Mouse (Mus musculus): ENCODE measurements around the gene Tpsb2. TPM values are rescaled to one million over a fixed set of nuclear protein-coding genes. Genes with fewer than 3 reads are reported as not detected.

Tpsb2 gene
- total and polyA plus RNA-seq, 2 experiments: not detected

DNA sequence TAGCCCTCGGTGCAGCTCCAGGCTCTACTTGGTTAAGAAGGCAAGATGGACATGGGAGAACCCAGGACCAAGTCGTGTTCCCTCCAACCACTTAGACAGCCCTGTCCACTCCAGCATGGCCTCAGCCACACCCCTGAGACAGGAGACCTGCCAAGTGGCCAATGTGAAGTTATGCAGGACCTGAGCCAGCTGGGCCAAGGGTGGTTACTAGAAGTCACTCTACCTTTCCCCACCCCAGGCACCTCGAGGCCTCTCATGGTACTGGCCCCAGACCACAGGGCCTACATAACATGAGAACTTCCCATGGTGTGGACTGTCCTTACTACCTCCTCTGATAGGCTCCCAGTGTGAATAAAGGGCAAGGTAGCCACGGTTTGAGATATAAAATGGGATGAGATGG is 48.1 kb downstream of the Tpsb2 start:
- H3K27me3 ChIP-seq (ENCODE audit: control insufficient read depth, insufficient read depth, low read length): no peaks in the 10 kb centered on the region
- H3K79me2 ChIP-seq (ENCODE audit: control insufficient read depth, insufficient read depth, low read length): no peaks in the 10 kb centered on the region
- DNase-seq (ENCODE audit: extremely low read depth, low read depth, low spot score): peak; percentile 21
- no peak overlapping the region for H3K27ac ChIP-seq (replicated peaks; ENCODE audit: insufficient read depth, low read depth, low read length)
- H3K9ac ChIP-seq (ENCODE audit: low read depth, low read length): no peak overlapping the region
- WGBS: 38% methylated on average over 4 of the region's 4 CpGs
- TF ChIP-seq POLR2A (IDR thresholded peaks at IDR 0.05; ENCODE audit: extremely low read depth, insufficient read depth, low read length) (no peak), CTCF (IDR thresholded peaks at IDR 0.05; ENCODE audit: low read depth, low read length) (no peak)
- no peaks in the 10 kb centered on the region for H3K36me3 ChIP-seq (ENCODE audit: control insufficient read depth, insufficient read depth, low read length)
- H3K4me1 ChIP-seq (ENCODE audit: control insufficient read depth, insufficient read depth, low read length): no peaks in the 10 kb centered on the region
- no peak overlapping the region for H3K4me3 ChIP-seq (ENCODE audit: insufficient read depth, low read depth, low read length)

DNA sequence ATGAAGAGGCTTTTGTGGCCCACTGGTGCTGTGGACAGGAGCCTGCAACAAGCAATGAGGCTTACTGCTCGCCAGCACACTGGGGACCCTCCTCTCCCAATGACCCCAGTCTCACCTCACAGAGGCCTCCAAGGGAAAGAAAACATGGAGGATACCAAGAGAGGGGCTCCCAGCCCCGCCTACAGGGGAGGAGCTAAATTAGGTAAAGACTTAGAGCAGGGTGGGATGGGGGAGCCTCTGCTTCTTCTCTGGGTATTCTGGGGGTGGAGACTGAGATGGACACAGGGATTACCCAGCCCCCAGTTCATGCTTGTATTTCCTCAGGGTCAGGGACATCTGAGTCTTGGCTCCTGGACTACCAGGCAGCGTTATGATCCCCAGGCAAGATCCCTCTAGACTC is 48.8 kb downstream of the Tpsb2 start:
- Histone ChIP-seq H3K9ac (ENCODE audit: low read depth, low read length) (no peak overlapping the region), H3K4me1 (ENCODE audit: control insufficient read depth, insufficient read depth, low read length) (no peaks in the 10 kb centered on the region), H3K36me3 (ENCODE audit: control insufficient read depth, insufficient read depth, low read length) (no peaks in the 10 kb centered on the region), H3K27me3 (ENCODE audit: control insufficient read depth, insufficient read depth, low read length) (no peaks in the 10 kb centered on the region), H3K27ac (replicated peaks; ENCODE audit: insufficient read depth, low read depth, low read length) (no peak overlapping the region), H3K4me3 (ENCODE audit: insufficient read depth, low read depth, low read length) (no peak overlapping the region), H3K79me2 (ENCODE audit: control insufficient read depth, insufficient read depth, low read length) (no peaks in the 10 kb centered on the region)
- TF ChIP-seq CTCF (IDR thresholded peaks at IDR 0.05; ENCODE audit: low read depth, low read length) (no peak), POLR2A (IDR thresholded peaks at IDR 0.05; ENCODE audit: extremely low read depth, insufficient read depth, low read length) (no peak)
- 73% methylated on average over 3 of the region's 3 CpGs for WGBS
- DNase-seq (ENCODE audit: extremely low read depth, low read depth, low spot score): no peak

- Histone ChIP-seq H3K27me3 (ENCODE audit: control insufficient read depth, insufficient read depth, low read length) (no peaks in the 10 kb centered on the region), H3K4me3 (ENCODE audit: insufficient read depth, low read depth, low read length) (no peak overlapping the region), H3K36me3 (ENCODE audit: control insufficient read depth, insufficient read depth, low read length) (no peaks in the 10 kb centered on the region), H3K27ac (replicated peaks; ENCODE audit: insufficient read depth, low read depth, low read length) (no peak overlapping the region), H3K9ac (ENCODE audit: low read depth, low read length) (no peak overlapping the region), H3K4me1 (ENCODE audit: control insufficient read depth, insufficient read depth, low read length) (no peaks in the 10 kb centered on the region), H3K79me2 (ENCODE audit: control insufficient read depth, insufficient read depth, low read length) (no peaks in the 10 kb centered on the region)
- WGBS: 65% methylated on average over 6 of the region's 6 CpGs
- TF ChIP-seq POLR2A (IDR thresholded peaks at IDR 0.05; ENCODE audit: extremely low read depth, insufficient read depth, low read length): no peak
- TF ChIP-seq CTCF (IDR thresholded peaks at IDR 0.05; ENCODE audit: low read depth, low read length): no peak
- no peak for DNase-seq (ENCODE audit: extremely low read depth, low read depth, low spot score)
These were observed 49.4 kb downstream of the Tpsb2 start for GRCm38 (mm10) chr17:25415421-25415913.

DNA sequence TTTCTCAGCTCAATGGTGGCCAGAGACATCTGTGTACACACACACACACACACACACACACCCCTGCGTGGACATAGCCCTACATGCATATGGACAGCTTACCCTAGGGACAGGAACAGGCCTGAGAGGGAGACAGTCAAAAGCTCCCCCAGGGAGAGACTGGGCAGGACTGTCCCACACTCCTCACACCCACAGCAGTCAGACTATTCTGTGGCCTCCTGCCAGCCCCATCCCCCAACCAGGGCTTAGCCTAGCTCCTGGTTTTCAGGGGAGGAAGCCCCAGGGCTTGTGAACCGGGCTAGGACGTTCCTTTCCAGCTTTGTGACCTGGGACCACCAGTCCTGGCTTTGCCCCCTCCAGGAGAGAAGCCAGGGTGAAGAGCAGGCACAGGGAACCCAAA is 50.1 kb downstream of the Tpsb2 start:
- no peak for TF ChIP-seq POLR2A (IDR thresholded peaks at IDR 0.05; ENCODE audit: extremely low read depth, insufficient read depth, low read length)
- no peak for TF ChIP-seq CTCF (IDR thresholded peaks at IDR 0.05; ENCODE audit: low read depth, low read length)
- H3K36me3 ChIP-seq (ENCODE audit: control insufficient read depth, insufficient read depth, low read length): no peaks in the 10 kb centered on the region
- no peaks in the 10 kb centered on the region for H3K4me1 ChIP-seq (ENCODE audit: control insufficient read depth, insufficient read depth, low read length)
- no peak overlapping the region for H3K27ac ChIP-seq (replicated peaks; ENCODE audit: insufficient read depth, low read depth, low read length)
- no peak for DNase-seq (ENCODE audit: extremely low read depth, low read depth, low spot score)
- 38% methylated on average over 3 of the region's 3 CpGs for WGBS
- H3K9ac ChIP-seq (ENCODE audit: low read depth, low read length): no peak overlapping the region
- no peak overlapping the region for H3K4me3 ChIP-seq (ENCODE audit: insufficient read depth, low read depth, low read length)
- H3K27me3 ChIP-seq (ENCODE audit: control insufficient read depth, insufficient read depth, low read length): no peaks in the 10 kb centered on the region
- no peaks in the 10 kb centered on the region for H3K79me2 ChIP-seq (ENCODE audit: control insufficient read depth, insufficient read depth, low read length)

DNA sequence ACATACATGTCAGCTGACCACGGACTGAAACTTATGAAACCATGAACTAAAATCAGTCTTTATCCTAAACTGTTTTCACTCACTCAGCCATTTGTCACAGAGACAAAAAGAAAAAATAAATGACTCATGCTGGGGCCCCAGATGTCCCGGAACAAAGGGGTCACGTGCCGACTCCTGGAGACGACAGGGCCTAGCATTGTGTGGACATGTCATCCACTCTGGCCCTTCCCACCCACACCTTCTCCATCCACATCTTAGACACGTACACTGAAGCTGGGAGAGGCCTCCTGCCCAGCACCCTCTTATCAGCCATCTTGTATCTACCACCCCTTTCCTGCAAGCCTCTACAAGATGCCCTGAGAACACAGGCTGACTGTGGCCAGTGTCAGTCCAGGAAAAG is 51.9 kb downstream of the Tpsb2 start:
- no peaks in the 10 kb centered on the region for H3K36me3 ChIP-seq (ENCODE audit: control insufficient read depth, insufficient read depth, low read length)
- no peak for DNase-seq (ENCODE audit: extremely low read depth, low read depth, low spot score)
- no peak overlapping the region for H3K27ac ChIP-seq (replicated peaks; ENCODE audit: insufficient read depth, low read depth, low read length)
- WGBS: 82% methylated on average over 6 of the region's 6 CpGs
- no peak overlapping the region for H3K9ac ChIP-seq (ENCODE audit: low read depth, low read length)
- H3K4me1 ChIP-seq (ENCODE audit: control insufficient read depth, insufficient read depth, low read length): no peaks in the 10 kb centered on the region
- no peak overlapping the region for H3K4me3 ChIP-seq (ENCODE audit: insufficient read depth, low read depth, low read length)
- H3K79me2 ChIP-seq (ENCODE audit: control insufficient read depth, insufficient read depth, low read length): no peaks in the 10 kb centered on the region
- TF ChIP-seq POLR2A (IDR thresholded peaks at IDR 0.05; ENCODE audit: extremely low read depth, insufficient read depth, low read length) (no peak), CTCF (IDR thresholded peaks at IDR 0.05; ENCODE audit: low read depth, low read length) (no peak)
- H3K27me3 ChIP-seq (ENCODE audit: control insufficient read depth, insufficient read depth, low read length): no peaks in the 10 kb centered on the region

Other genes with a start within 250 kb of the Tpsb2 start
- gene Ptx4, start 245.5 kb upstream of the Tpsb2 start, total RNA-seq (2014; rRNA removed): not detected in 2 replicates
- not detected in 2 replicates for gene Ptx4, start 245.5 kb upstream of the Tpsb2 start, polyA plus RNA-seq (2012; rRNA removed)
- 16.7 and 17.9 TPM in 2 replicates for gene Clcn7, start 232.9 kb upstream of the Tpsb2 start, total RNA-seq (2014; rRNA removed)
- gene Clcn7, start 232.9 kb upstream of the Tpsb2 start, polyA plus RNA-seq (2012; rRNA removed): 25.2 and 30.5 TPM in 2 replicates
- gene Ccdc154, start 203.8 kb upstream of the Tpsb2 start, total RNA-seq (2014; rRNA removed): 0.13 TPM in 1 of 2 replicates, not detected in the other
- gene Ccdc154, start 203.8 kb upstream of the Tpsb2 start, polyA plus RNA-seq (2012; rRNA removed): 0.07 TPM in 1 of 2 replicates, not detected in the other
- not detected in 2 replicates for gene Gm38655, start 190.8 kb upstream of the Tpsb2 start, total RNA-seq (2014; rRNA removed)
- gene Gm38655, start 190.8 kb upstream of the Tpsb2 start, polyA plus RNA-seq (2012; rRNA removed): not detected in 2 replicates
- 11.2 and 12.1 TPM in 2 replicates for gene BC003965, start 181.8 kb upstream of the Tpsb2 start, total RNA-seq (2014; rRNA removed)
- 14.7 and 15.4 TPM in 2 replicates for gene BC003965, start 181.8 kb upstream of the Tpsb2 start, polyA plus RNA-seq (2012; rRNA removed)
- gene Unkl, start 177.9 kb upstream of the Tpsb2 start, total RNA-seq (2014; rRNA removed): 9.4 and 10.4 TPM in 2 replicates
- gene Unkl, start 177.9 kb upstream of the Tpsb2 start, polyA plus RNA-seq (2012; rRNA removed): 28.0 and 29.0 TPM in 2 replicates
- 32.1 and 33.0 TPM in 2 replicates for gene Gnptg, start 126.2 kb upstream of the Tpsb2 start, total RNA-seq (2014; rRNA removed)
- gene Gnptg, start 126.2 kb upstream of the Tpsb2 start, polyA plus RNA-seq (2012; rRNA removed): 37.4 and 41.4 TPM in 2 replicates
- gene Tsr3, start 126.1 kb upstream of the Tpsb2 start, total RNA-seq (2014; rRNA removed): 14.0 and 16.7 TPM in 2 replicates
- gene Tsr3, start 126.1 kb upstream of the Tpsb2 start, polyA plus RNA-seq (2012; rRNA removed): 18.8 and 19.3 TPM in 2 replicates
- gene Baiap3, start 109.9 kb upstream of the Tpsb2 start, total RNA-seq (2014; rRNA removed): 0.13 and 0.18 TPM in 2 replicates
- gene Baiap3, start 109.9 kb upstream of the Tpsb2 start, polyA plus RNA-seq (2012; rRNA removed): 0.43 and 1.2 TPM in 2 replicates
- gene Ube2i, start 91.7 kb upstream of the Tpsb2 start, total RNA-seq (2014; rRNA removed): 92.9 and 103 TPM in 2 replicates
- 62.4 and 80.0 TPM in 2 replicates for gene Ube2i, start 91.7 kb upstream of the Tpsb2 start, polyA plus RNA-seq (2012; rRNA removed)
- gene Prss34, start 67.9 kb upstream of the Tpsb2 start, total RNA-seq (2014; rRNA removed): not detected in 2 replicates
- gene Prss34, start 67.9 kb upstream of the Tpsb2 start, polyA plus RNA-seq (2012; rRNA removed): not detected in 2 replicates
- not detected in 2 replicates for gene Prss28, start 57.7 kb upstream of the Tpsb2 start, total RNA-seq (2014; rRNA removed)
- gene Prss28, start 57.7 kb upstream of the Tpsb2 start, polyA plus RNA-seq (2012; rRNA removed): not detected in 2 replicates
- gene Prss29, start 47.7 kb upstream of the Tpsb2 start, total RNA-seq (2014; rRNA removed): not detected in 2 replicates
- gene Prss29, start 47.7 kb upstream of the Tpsb2 start, polyA plus RNA-seq (2012; rRNA removed): not detected in 2 replicates
- gene Tpsab1, start 20.7 kb upstream of the Tpsb2 start, total RNA-seq (2014; rRNA removed): not detected in 2 replicates
- gene Tpsab1, start 20.7 kb upstream of the Tpsb2 start, polyA plus RNA-seq (2012; rRNA removed): not detected in 2 replicates
- gene Tpsg1, start 3.0 kb downstream of the Tpsb2 start, total RNA-seq (2014; rRNA removed): not detected in 2 replicates
- gene Tpsg1, start 3.0 kb downstream of the Tpsb2 start, polyA plus RNA-seq (2012; rRNA removed): 0.12 TPM in 1 of 2 replicates, not detected in the other
- 0.27 TPM in 1 of 2 replicates, not detected in the other for gene Cacna1h, start 67.5 kb downstream of the Tpsb2 start, total RNA-seq (2014; rRNA removed)
- gene Cacna1h, start 67.5 kb downstream of the Tpsb2 start, polyA plus RNA-seq (2012; rRNA removed): 0.02 and 0.05 TPM in 2 replicates
- not detected in 2 replicates for gene Tekt4, start 88.3 kb downstream of the Tpsb2 start, total RNA-seq (2014; rRNA removed)
- gene Tekt4, start 88.3 kb downstream of the Tpsb2 start, polyA plus RNA-seq (2012; rRNA removed): not detected in 2 replicates
- gene Sstr5, start 131.0 kb downstream of the Tpsb2 start, total RNA-seq (2014; rRNA removed): not detected in 2 replicates
- not detected in 2 replicates for gene Sstr5, start 131.0 kb downstream of the Tpsb2 start, polyA plus RNA-seq (2012; rRNA removed)
- not detected in 2 replicates for gene Sox8, start 204.4 kb downstream of the Tpsb2 start, total RNA-seq (2014; rRNA removed)
- not detected in 2 replicates for gene Sox8, start 204.4 kb downstream of the Tpsb2 start, polyA plus RNA-seq (2012; rRNA removed)
- gene Lmf1, start 212.8 kb downstream of the Tpsb2 start, total RNA-seq (2014; rRNA removed): 26.9 and 31.3 TPM in 2 replicates
- gene Lmf1, start 212.8 kb downstream of the Tpsb2 start, polyA plus RNA-seq (2012; rRNA removed): 35.2 and 38.4 TPM in 2 replicates